Mouse (Mus musculus) heart, postnatal 10 days (tissue): ENCODE measurements around the gene Slc9a9. TPM values are rescaled to one million over a fixed set of nuclear protein-coding genes. Genes with fewer than 3 reads are reported as not detected.

Experiments
- DNase-seq, 2 experiments: peaks; one replicate each; pipeline ENCODE4 v3.0.0; 2021
- intact Hi-C: fragments of 180-260 bp; cut with DNase I; formaldehyde crosslinking; loops from one replicate; pipeline ENCODE4 v1.15.1; 2025
- microRNA-seq, 2 experiments: library from miRNA; unstranded; fragments of <30 nt; microRNA quantifications; one replicate each; pipeline ENCODE4 v1.2.0; 2022
- total RNA-seq, 2 experiments: library from RNA; stranded (reverse); gene quantifications; 2 replicates each; pipeline ENCODE4 v1.2.3; 2021

Slc9a9 gene
- total RNA-seq, 2 experiments from 2014 or later = 2.7 to 2.8 TPM

- no peak for DNase-seq
- intact Hi-C loops = no loop called here
Observed at GRCm38 (mm10) chr9:95255844-95256243, 586.1 kb downstream of the Slc9a9 start.

GRCm38 (mm10) chr9:95256680-95257316, 587.1 kb downstream of the Slc9a9 start:
- peak; percentile 40 to 42 for DNase-seq
- intact Hi-C loops = no loop called here

DNA sequence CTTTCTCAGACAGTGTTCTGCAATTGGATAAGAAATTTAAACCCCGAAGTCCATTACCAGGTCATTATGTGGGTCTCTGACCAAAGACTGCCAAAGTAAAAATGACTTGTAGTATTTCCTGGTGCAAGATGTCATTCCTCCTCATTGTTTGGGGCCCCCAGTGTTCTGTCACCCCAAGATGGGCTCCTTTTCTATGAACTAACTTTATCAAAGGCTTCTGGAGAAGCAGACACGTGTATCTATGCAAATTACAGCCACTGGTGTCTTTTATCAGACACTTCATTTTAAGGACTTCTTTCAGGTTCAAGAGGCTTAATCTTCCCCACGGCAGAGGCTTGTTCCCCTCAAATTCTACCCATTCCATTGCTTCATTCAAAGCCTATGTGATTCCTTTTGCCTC, 593.1 kb downstream of the Slc9a9 start:
- no peak for DNase-seq
- intact Hi-C loops = no loop called here

DNA sequence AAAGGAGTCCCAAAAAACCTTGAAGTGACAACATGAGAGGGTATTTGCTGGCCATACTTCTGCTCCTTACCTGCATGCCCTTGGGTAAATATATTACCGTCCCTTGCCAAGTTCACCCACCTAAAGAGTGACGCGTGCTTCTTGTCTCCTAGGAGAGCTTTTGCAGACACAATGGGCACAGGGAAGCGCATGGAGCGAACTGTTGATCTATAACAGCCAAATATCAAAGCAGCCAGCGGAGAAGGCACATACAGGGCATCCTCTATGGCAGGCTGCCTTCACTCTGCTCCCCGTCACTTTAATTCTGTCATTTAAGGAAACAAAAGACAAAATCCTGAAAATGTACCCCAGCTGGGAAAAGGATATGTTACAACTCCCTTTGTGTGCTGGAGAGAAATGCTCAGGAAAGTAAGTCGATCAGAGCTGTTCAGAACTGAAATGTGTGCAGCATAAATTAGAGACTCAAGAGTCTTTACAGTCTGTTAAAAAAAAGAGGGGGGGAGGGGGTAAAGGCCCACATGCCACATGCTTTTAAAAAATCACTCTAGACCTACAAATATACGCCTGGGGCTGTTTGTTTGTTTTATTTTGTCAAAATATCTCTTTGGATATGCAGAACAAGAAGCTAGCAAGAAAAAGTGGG, 594.3 kb downstream of the Slc9a9 start:
- DNase-seq = no peak
- intact Hi-C loops = no loop called here

- intact Hi-C loops = no loop called here
- no peak for DNase-seq
Observed at GRCm38 (mm10) chr9:95266179-95266578, 596.5 kb downstream of the Slc9a9 start.

- DNase-seq = no peak
- intact Hi-C loops = no loop called here
Observed at GRCm38 (mm10) chr9:95266924-95267323, 597.2 kb downstream of the Slc9a9 start.

- intact Hi-C loops = loop anchor here (5.0 kb wide), 3 partner anchors 92 to 207 kb away; no protein-coding TSS in a partner anchor
- DNase-seq = peak; percentile 65 to 74
Observed at GRCm38 (mm10) chr9:95279590-95280344, 610.1 kb downstream of the Slc9a9 start.

Small RNA genes lying within 50 kb of the gene (microRNA-seq; reads per million reads assigned to microRNA genes)
- gene Mir7656 = 0 reads per million in 2 experiments

Other genes starting within 250 kb of the Slc9a9 start
- 10 to 100 TPM; 26.3 to 38.5 TPM for gene 1190002N15Rik, start 131.8 kb upstream of the Slc9a9 start, total RNA-seq